Mouse (Mus musculus): ENCODE data around the gene Mprip. TPM values are rescaled to one million over a fixed set of nuclear protein-coding genes. Genes with fewer than 3 reads are reported as not detected.

Mprip gene
- polyA plus RNA-seq, 1 experiment from 2014 or later = 14.2 TPM

- H3K4me3 ChIP-seq (ENCODE audit: low read depth, low read length) = no peak overlapping the region
- H3K27me3 ChIP-seq (ENCODE audit: insufficient read depth, low read length) = no peaks in the 10 kb centered on the region
- ATAC-seq (no peak), DNase-seq (no peak)
- H3K36me3 ChIP-seq (replicated peaks; ENCODE audit: insufficient read depth, low read length) = no peaks in the 10 kb centered on the region
- H3K4me2 ChIP-seq (ENCODE audit: low read depth, low read length) = no peak overlapping the region
- no peaks in the 10 kb centered on the region for H3K4me1 ChIP-seq (ENCODE audit: insufficient read depth)
- TF ChIP-seq CTCF (IDR thresholded peaks at IDR 0.05; ENCODE audit: low read depth) = no peak
- H3K9me3 ChIP-seq (ENCODE audit: low read length) = no peaks in the 10 kb centered on the region
- 53% methylated on average over 7 of the region's 7 CpGs for WGBS (ENCODE audit: insufficient replicate concordance)
- no peak overlapping the region for H3K9ac ChIP-seq (replicated peaks)
- no peak overlapping the region for H3K27ac ChIP-seq (ENCODE audit: low read depth)
Observed at GRCm38 (mm10) chr11:59645036-59645435, 16.1 kb upstream of the Mprip start.

GRCm38 (mm10) chr11:59649058-59649457 is 12.0 kb upstream of the Mprip start:
- Histone ChIP-seq H3K4me1 (ENCODE audit: insufficient read depth) (no peaks in the 10 kb centered on the region), H3K9me3 (ENCODE audit: low read length) (no peaks in the 10 kb centered on the region), H3K9ac (replicated peaks) (no peak overlapping the region), H3K4me2 (ENCODE audit: low read depth, low read length) (no peak overlapping the region), H3K27ac (ENCODE audit: low read depth) (no peak overlapping the region), H3K27me3 (ENCODE audit: insufficient read depth, low read length) (no peaks in the 10 kb centered on the region), H3K36me3 (replicated peaks; ENCODE audit: insufficient read depth, low read length) (no peaks in the 10 kb centered on the region), H3K4me3 (ENCODE audit: low read depth, low read length) (no peak overlapping the region)
- WGBS (ENCODE audit: insufficient replicate concordance) = 61% methylated on average over 4 of the region's 4 CpGs
- peak; percentile 84 for ATAC-seq
- no peak for TF ChIP-seq EP300 (IDR thresholded peaks at IDR 0.05; ENCODE audit: low read depth)
- no peak for TF ChIP-seq CTCF (IDR thresholded peaks at IDR 0.05; ENCODE audit: low read depth)
- no peak for DNase-seq

GRCm38 (mm10) chr11:59653003-59653402 is 8.1 kb upstream of the Mprip start:
- WGBS (ENCODE audit: insufficient replicate concordance) = 53% methylated on average over 2 of the region's 2 CpGs
- no peak overlapping the region for H3K4me2 ChIP-seq (ENCODE audit: low read depth, low read length)
- DNase-seq = no peak
- no peaks in the 10 kb centered on the region for H3K9me3 ChIP-seq (ENCODE audit: low read length)
- no peaks in the 10 kb centered on the region for H3K27me3 ChIP-seq (ENCODE audit: insufficient read depth, low read length)
- no peak overlapping the region for H3K9ac ChIP-seq (replicated peaks)
- no peaks in the 10 kb centered on the region for H3K36me3 ChIP-seq (replicated peaks; ENCODE audit: insufficient read depth, low read length)
- no peak for ATAC-seq
- no peak overlapping the region for H3K27ac ChIP-seq (ENCODE audit: low read depth)
- TF ChIP-seq CTCF (IDR thresholded peaks at IDR 0.05; ENCODE audit: low read depth) (no peak), EP300 (IDR thresholded peaks at IDR 0.05; ENCODE audit: low read depth) (no peak)
- peaks cover 3% of the 10 kb centered on the region; the same call in 1 of the 2 replicates for H3K4me1 ChIP-seq (ENCODE audit: insufficient read depth)
- no peak overlapping the region for H3K4me3 ChIP-seq (ENCODE audit: low read depth, low read length)

- Histone ChIP-seq H3K4me3 (ENCODE audit: low read depth, low read length) (no peak overlapping the region), H3K9me3 (ENCODE audit: low read length) (no peaks in the 10 kb centered on the region), H3K36me3 (replicated peaks; ENCODE audit: insufficient read depth, low read length) (no peaks in the 10 kb centered on the region), H3K4me1 (ENCODE audit: insufficient read depth) (peaks cover 3% of the 10 kb centered on the region; the same call in 1 of the 2 replicates), H3K27ac (ENCODE audit: low read depth) (no peak overlapping the region), H3K4me2 (ENCODE audit: low read depth, low read length) (no peak overlapping the region), H3K9ac (replicated peaks) (no peak overlapping the region), H3K27me3 (ENCODE audit: insufficient read depth, low read length) (no peaks in the 10 kb centered on the region)
- DNase-seq (no peak), ATAC-seq (no peak)
- TF ChIP-seq EP300 (IDR thresholded peaks at IDR 0.05; ENCODE audit: low read depth) (no peak), CTCF (IDR thresholded peaks at IDR 0.05; ENCODE audit: low read depth) (no peak)
- 67% methylated on average over 2 of the region's 2 CpGs for WGBS (ENCODE audit: insufficient replicate concordance)
Observed at GRCm38 (mm10) chr11:59653547-59653946, 7.6 kb upstream of the Mprip start.

- WGBS (ENCODE audit: insufficient replicate concordance) = 69% methylated on average over 5 of the region's 5 CpGs
- no peak for ATAC-seq
Observed at GRCm38 (mm10) chr11:59655337-59655736, 5.8 kb upstream of the Mprip start.

GRCm38 (mm10) chr11:59656016-59656415 is 5.1 kb upstream of the Mprip start:
- DNase-seq (no peak), ATAC-seq (no peak)
- Histone ChIP-seq H3K9ac (replicated peaks) (no peak overlapping the region), H3K4me1 (ENCODE audit: insufficient read depth) (peaks cover 5% of the 10 kb centered on the region; the same call in 1 of the 2 replicates), H3K4me3 (ENCODE audit: low read depth, low read length) (no peak overlapping the region), H3K9me3 (ENCODE audit: low read length) (no peaks in the 10 kb centered on the region), H3K27me3 (ENCODE audit: insufficient read depth, low read length) (no peaks in the 10 kb centered on the region), H3K27ac (ENCODE audit: low read depth) (no peak overlapping the region), H3K36me3 (replicated peaks; ENCODE audit: insufficient read depth, low read length) (no peaks in the 10 kb centered on the region), H3K4me2 (ENCODE audit: low read depth, low read length) (no peak overlapping the region)
- TF ChIP-seq EP300 (IDR thresholded peaks at IDR 0.05; ENCODE audit: low read depth) (no peak), CTCF (IDR thresholded peaks at IDR 0.05; ENCODE audit: low read depth) (no peak)
- WGBS (ENCODE audit: insufficient replicate concordance) = 28% methylated on average over 7 of the region's 7 CpGs

More at GRCm38 (mm10) chr11:59655337-59655736, 5.8 kb upstream of the Mprip start:
- no peak for DNase-seq
- H3K9me3 ChIP-seq (ENCODE audit: low read length) = no peaks in the 10 kb centered on the region
- no peaks in the 10 kb centered on the region for H3K36me3 ChIP-seq (replicated peaks; ENCODE audit: insufficient read depth, low read length)
- H3K27ac ChIP-seq (ENCODE audit: low read depth) = no peak overlapping the region
- peaks cover 5% of the 10 kb centered on the region; the same call in 1 of the 2 replicates for H3K4me1 ChIP-seq (ENCODE audit: insufficient read depth)
- TF ChIP-seq CTCF (IDR thresholded peaks at IDR 0.05; ENCODE audit: low read depth) = no peak
- TF ChIP-seq EP300 (IDR thresholded peaks at IDR 0.05; ENCODE audit: low read depth) = no peak
- no peak overlapping the region for H3K4me2 ChIP-seq (ENCODE audit: low read depth, low read length)
- H3K4me3 ChIP-seq (ENCODE audit: low read depth, low read length) = no peak overlapping the region
- H3K27me3 ChIP-seq (ENCODE audit: insufficient read depth, low read length) = no peaks in the 10 kb centered on the region
- no peak overlapping the region for H3K9ac ChIP-seq (replicated peaks)
